Mouse (Mus musculus) left cerebral cortex, adult 8-10 months (tissue): ENCODE measurements at regions not wholly inside any gene's neighbourhood (a gene's known extent, or its start where the extent isn't known, plus 50 kb on each side); places are given as distances from the start of the nearest gene placed in this dataset.

Experiments
- DNase-seq, 2 experiments: peaks; one replicate each; pipeline ENCODE4 v3.0.0; 2022; ENCODE audit warnings: low spot score in 2 of 2

DNA sequence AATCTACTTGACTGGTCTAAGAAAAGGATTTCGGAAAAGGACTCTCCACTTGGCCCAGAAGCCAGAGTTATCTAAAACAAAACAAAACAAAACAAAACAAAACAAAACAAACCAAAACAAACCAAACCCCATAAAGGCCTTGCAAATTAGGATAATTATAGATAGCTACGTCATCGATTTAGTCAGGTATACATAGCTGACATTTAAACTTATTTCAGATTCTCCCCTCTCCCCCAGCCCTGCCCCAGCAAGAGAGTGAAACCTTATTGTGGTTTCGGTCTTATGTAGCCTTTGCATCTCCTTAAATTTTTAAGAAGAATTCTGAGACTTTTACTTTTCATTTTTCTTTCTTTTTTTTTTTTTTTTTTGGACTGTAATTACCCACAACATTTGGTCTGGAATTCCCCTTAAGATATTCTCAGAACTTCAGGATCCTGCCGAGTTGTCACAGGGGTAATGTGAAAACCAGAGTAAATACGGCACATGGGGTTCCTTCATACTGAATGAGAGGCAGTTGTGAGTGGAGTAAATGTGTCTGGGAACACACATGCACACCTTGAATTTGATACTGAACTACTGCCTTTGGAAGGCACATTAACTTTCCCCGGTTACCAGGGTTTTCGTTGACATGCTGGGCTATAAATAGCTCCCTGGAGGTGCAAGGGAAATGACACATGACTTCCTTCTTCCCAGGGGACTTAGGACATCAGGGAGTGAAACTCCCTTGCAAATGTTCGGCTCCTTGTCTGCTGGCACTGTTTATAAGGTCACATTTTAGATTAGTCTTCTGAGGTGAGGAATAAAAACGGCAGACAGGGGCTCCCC is 94.8 kb upstream of the Rap1b start:
- no peak for DNase-seq

DNA sequence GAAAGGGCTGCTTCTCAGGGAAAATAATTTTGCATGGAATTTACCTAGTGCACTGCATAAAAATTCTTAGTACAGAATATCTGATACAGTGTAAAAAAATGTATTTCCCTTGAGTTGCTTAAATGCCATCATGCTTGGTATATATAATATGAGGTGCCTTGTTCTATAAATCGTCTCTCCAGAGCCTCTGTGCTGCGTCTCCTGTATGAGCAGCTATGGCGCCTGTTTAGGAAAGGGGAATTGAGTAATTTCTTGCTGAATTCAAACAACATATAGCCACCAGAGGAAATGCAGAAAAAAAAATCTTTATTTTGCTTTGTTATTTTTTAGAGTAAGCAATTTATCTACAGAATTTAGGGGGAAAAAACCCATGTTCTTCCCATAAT is 95.4 kb upstream of the Rap1b start:
- DNase-seq, result no peak

DNA sequence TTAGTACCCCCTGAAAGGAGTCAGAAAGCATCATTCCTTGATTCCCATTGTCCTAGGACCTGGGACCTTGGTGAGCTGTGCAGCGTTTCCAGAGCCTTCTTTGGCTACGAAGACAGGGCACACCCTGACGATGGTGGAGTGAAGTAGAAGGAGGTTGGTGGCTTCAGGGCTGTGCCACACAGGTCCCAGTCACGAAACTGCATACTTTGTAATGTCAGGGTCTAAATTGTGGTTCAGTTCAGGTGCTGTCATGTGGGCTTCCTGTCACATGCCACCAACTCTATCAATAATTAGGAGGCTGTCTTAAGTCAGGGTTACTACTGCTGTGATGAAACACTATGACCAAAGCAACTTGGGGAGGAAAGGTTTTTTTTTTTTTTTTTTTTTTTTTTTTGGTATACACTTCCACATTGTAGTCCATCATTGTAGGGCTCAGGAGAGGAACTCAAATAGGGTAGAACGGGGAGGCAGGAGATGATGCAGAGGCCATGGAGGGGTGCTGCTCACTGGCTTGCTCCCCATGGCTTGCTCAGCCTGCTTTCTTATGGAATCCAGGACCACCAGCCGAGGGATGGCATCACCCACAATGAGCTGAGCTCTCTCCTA is 98.0 kb upstream of the Rap1b start:
- no peak for DNase-seq

DNA sequence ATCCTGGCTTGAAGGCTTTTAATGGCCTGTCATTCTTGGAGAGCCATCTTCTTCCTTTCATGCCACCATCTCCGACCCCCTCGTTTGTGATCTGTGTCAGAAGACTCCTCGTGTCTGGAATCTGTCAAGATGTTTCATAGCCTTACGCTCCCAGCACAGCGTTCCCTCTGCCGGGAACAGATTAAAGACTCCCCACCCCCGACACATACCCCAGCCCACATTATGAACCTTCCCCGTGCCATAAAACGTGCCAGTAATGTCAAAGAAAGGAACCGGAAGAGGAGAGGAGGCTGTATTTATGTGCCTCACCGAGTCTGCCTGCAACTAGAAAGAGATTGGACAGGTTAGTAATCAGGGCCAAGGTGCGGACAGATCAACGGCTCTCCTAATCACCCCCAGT is 101.4 kb upstream of the Rap1b start:
- no peak for DNase-seq

DNA sequence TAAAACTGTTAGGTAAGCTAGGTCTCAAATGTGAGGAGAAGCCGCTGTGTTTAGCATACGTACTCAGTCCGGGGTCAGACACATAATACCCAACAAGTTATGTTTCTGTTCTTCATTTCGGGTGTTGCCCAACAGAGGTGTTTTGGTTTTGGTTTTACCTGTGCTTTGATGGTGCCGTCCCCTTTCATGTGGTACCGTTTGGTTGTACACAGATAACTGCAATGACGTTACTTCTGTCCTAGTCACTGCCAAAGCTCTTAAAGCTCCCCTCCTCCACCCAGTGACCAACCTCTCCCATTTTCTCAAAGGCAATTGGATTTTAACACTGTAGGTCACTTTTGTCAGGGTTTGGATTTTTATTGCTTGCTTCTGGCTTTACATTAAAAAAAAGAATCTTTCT is 102.1 kb upstream of the Rap1b start:
- DNase-seq, result no peak

DNA sequence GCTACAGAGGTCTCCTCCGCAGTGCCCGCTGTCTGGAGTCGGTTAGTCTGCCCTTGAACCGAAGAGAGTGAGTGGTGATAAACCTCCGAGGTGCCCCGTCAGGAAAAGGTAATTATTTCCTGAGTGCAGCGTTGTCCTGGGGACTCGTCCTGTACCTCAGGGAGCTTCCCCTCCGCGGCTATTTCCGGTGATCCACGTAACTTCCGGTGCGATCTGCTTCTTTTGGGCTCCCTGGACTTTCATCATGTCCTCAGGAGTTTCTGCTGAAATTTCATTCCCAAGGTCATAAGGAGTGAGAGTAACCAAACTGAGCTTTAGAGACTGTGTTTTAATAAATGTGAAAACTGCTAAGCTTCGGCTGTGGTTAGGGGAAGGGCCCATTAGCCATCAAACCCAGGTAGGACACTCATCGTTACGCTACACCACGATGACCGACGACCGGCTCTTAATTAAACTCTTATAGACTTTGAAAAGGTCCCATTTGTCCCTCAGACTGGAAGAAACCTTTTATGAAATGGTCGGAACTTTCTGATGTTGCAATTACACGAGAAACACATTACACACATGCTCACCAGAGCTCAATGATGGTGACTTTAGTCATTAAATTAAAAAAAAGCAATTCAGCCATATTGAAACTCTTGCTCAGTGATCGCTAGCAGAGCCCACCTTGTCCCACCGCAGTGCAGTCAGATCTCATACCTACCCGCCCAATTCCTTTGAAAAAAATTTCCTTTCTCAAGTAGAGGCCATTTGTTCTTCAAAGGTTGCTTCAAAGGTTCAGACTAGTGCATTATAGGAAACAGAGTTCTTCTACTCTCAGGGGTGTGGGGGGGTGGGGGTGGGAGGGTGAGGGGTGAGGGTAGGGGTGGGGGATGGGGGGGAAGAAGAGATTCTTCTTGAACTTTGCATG is 106.5 kb upstream of the Rap1b start:
- DNase-seq, result no peak

DNA sequence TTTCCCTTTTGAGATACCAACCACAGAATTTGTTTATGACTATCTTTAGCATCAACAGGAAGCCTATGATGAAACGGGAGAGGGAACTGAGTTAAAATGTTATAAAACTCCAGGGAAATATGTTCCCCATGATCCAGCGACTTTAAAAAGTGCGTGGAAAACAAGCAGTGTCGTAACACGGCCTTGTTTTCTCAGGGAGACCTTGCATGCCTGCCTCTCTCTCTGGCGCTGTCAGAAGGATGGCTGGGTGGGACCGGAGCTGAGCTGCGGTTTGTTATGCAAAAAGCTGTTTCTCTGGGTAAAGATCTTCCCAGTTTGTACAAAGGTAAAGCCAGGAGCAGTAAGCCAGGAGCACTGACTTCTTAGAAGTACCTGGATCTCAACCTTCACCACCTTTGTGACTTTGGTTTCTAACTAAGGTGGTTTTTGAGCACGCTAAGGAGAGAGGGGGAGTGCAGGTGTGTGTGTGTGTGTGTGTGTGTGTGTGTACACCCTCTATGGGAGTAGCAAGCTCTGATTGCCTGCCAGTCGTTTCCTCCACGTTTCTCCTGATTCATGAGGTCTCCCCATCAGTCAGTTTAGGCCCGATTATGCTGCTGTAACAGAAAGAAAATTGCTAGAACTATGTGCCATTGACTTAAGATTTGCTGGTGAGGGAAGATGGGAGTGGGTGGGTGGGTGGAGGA is 107.3 kb upstream of the Rap1b start:
- DNase-seq, result no peak

DNA sequence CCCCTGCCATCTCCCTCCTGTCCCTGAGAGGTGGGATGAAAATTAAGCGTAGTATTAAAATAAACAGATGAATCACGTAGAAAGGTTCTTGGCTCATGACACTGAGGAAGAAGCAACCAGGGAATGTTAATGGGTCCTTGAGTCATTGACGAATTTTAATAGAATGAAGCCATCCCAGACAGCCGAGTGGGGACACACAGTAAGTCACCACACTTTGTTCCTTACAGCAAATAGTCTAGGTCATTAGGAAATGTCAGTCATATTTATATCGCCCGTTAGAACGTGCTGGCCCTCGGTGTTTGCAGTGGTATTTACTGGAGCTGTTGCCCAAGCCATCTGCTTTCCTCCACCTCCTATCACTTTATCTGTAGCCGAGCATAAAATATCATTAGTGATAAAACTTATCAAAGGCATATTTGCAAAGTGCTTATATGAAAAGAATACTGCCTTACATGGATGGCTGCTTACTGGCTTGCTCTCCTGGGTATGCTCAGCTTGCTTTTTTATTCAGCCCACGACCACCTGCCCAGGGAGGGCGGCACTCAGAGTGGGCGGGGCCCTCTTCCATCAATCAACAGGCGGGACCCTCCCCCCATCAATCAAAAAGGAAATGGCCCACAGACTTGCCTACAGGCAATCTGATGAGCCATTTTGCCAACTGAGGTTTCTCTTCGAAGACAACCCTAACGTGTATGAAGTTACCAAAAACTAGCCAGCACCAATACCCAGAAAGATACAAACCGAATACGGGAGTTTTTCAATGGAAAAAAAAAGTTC is 110.5 kb upstream of the Rap1b start:
- DNase-seq, result no peak

DNA sequence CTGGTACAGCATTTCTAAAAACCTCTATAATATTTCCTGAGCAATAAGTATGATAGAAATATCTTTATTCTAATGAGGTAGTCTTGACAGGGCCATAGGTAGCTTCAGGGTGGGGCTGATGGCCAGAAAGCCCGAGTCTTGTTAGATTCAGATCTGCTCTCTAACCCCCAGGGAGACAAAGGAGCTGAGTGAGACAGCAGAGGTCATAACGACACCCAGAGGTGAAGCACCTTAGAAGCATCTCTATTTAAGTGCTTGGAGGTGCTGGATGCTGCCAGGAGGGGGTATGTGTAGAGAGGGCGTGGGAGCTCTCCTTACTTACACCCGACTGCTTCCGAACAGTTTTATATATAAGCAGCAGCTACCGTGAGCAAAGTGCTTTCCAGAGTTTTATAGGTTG is 128.9 kb upstream of the Rap1b start:
- no peak for DNase-seq

DNA sequence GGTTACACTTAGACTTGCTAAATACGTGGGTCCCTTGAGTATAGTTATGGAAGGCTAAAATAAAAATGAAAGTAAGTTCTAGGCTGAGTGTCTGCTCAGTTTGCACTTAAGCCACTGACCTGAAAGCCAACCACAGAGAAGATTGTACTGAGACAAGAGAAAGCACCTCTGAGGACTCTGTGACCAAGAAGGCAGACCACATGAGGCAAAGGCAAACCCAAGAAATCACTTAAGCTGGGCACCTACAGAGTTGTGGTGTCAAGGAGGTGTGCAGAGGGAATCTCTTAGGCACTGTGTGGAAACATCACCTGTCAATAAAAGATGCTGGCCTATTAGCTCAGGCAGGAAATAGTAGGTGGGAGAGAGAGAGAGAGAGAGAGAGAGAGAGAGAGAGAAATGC is 129.6 kb upstream of the Rap1b start:
- no peak for DNase-seq

DNA sequence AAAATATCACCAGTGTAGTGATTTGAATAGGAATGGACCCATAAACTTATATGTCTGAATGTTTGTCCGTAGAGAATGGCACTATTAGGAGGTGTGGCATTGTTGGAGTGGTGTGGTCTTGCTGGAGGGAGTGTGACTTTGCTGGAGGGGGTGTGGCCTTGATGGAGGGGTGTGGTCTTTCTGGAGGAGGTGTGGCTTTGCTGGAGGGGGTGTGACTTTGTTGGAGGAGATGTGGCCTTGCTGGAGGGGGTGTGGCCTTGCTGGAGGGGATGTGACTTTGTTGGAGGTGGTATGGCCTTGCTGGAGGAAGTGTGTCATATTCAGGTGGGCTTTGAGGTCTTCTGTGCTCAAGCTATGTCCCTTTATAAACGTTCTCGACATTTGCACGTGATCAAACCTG is 133.3 kb upstream of the Rap1b start:
- DNase-seq, result no peak

DNA sequence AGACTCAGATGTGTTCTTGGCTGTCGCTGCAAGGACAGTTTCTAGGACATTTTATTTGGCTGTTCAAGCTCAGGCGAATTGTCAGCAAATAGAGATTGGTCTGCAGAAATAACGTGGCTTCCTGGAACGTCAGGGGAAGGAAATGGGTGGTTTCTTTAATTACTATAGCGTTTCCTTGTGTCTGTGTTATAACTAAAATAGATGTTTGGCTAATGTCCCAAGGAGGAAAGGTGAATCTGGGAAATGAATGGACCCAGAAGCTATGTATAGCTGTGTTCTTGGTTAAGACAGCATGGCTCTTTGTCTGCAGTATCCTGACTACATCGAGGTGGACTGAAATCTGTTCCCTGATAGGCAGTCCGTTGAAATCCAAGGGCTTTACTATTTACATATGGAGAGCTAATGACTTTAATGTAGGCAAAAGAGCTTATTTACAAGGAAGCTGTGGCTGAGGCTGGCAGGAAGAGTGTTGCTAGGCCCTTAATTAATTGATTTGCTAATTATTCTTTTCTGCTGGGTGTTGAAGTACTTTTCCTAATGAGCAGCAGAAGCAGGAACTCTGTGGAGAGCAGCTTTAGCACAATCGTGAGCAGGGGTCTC is 136.9 kb upstream of the Rap1b start:
- DNase-seq, result no peak

DNA sequence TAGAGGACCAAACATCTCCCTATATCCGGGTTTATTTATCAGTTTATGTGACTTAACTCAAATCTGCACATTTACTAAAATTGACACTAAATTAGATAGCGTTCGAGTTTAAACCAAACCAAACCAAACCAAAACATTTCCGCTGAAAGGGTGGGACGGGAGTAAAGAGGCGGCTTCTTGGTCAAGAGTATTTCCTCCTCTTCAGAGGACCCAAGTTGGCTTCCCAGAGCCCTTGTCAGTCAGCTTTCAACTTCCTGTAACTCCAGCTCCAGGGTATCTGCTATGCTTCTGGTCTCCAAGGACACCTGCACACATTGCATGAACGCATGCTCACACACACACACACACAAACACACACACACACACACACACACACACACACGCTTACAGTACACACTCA is 137.4 kb upstream of the Rap1b start:
- no peak for DNase-seq

DNA sequence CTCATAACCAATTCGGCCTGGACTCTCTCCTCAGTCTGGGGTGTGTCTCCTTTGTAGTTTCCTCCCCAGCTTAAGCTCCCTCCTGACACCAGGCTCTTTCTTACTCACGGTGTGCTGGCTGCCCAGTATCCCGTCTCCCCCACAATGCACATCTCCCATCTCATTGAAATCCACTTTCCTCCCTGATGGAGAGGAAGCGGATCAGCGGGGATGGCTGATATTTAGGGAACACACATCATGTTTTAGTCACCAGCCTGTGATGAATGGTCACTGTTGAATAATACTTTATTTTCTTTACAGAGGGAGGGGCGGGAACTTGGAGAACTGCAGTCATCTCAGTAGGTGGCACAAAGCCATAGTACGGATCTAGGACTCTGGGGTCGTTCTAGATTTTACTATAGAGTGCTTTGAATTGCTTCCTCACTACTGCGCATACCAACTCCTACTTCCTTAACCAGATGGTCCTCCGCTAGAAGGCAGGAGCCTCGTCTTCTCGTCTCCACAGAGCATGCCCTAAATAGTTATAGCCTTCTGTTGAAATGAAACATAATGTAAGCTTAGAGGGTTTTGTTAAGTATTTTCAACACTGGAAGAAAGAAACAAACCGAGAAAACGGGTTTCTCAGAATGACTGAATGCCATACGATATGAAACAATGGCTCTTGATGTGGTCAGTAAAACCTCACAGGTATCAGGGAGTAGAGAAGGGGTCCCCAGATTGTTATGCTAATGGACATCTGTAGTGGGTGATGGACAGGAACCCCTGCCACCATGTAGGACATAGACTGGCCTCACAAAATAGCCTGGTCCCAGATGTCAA is 139.2 kb upstream of the Rap1b start:
- no peak for DNase-seq

DNA sequence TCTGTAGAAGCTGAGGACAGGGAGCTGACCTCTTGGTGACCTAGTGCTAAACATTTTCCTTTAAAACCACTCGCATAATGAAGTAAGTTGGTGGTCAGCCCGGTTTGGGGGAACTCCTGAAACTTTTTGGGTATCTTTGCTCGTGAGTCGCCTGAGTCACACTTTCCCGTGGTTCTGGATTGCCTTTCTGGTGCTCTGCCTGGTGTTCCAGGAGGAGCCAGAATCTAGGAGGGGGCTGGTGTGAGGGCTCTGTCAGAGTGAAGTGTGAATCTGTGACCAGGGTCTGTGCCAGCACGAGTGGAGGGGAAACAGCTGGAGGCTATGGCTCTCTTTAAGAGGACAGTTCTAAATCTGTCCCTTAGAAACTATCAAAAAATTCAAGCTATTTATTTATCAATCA is 141.8 kb upstream of the Rap1b start:
- DNase-seq, result no peak

DNA sequence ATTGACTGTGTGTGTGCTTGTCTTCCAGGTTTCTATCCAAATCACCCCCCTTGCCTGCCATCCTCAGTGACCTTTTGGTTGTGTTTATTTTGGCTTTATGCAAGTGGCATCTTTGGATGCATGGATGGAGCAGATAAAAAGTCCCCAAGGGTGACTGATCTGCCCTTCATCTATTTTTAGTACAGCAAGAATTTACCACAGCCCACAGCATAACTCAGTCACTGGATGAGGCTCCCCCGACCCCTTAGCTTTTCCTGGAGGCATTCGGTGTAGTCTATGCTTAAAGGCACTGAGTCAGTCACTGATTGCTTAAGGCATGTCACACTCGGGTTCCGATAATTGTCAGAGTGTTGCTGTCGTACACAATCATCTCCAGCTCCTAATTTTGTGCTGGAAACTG is 142.2 kb upstream of the Rap1b start:
- no peak for DNase-seq

DNA sequence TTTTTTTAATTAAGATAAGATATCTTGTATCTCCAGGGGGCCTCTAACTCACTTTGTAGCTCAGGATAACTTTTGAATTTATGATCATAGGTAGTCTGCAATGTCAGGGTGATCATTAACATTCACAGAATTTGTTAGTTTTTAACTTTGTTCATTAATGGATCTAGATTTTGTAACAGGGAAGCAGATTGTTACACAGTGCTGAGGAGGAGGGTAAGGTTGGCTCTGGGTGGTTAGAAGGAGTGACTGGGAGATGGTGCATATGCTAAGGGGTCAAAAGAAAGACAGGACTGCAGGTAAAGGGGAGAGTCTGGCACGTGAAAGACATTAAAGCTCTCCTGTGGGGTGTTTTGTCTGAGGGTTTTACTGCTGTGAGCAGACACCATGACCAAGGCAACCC is 145.3 kb upstream of the Rap1b start:
- no peak for DNase-seq

DNA sequence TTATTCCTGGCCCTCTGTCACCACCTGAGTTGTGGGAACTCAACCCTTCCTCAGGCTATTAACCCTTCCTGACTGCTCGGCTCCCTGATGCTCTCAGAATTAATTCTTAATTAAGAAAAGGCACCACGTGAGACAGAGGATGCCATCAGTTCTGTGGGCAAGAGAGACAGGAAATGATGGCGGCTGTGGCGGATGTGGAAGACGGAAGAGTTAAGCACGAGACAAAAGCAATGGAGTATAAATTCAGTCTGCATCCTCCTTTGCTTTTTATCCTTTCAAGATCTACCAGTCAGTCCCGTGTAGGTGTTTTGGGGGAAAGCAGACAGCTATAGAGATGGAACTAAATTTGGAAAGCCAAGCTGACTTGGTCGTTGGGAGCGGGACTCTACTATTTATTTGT is 146.5 kb upstream of the Rap1b start:
- DNase-seq, result no peak

DNA sequence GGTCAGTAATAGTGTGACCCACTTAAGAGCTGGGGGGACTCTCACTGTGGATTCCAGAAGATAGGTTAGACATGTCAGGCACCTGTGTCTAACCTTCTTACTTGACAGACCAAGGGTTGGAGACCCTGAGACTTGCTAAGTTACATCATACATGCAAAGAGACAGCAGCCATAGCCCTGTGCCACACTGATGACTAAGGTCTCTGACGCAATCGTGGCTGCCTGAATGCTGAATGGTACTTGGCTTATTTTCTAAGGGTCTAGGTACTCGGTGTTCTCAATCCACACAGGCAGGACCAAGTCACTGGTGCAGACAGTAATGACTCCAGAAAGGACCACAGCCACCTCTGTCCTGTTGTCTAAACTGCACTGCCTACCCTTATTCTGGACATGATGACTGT is 147.8 kb upstream of the Mdm1 start:
- DNase-seq, result no peak

DNA sequence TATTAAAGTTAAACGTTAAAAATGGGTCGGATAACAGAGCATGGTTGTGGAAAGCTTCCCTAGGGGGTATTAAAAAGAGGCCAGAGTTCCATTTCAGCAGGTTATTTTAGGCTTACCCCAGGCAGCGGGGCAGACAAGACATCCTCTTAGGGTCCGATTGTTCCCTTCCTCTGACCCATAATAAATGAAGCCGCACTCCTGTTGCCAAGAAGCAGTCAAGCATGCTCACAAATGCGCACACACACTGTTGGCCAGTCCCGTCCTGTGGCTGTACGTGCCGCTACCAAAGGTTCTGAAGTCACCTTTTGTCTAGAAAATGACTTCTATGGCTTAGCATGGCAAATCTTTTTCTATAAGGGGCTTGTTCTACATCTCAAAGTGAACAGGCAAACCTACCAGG is 146.8 kb upstream of the Mdm1 start:
- DNase-seq, result no peak
